ENCODE assay signal across 21 mouse cellular contexts in genomic region chr15:7923281-7923680, GRCm38 (mm10).
DNase-seq lines count a peak whose midpoint lies in the region; ATAC-seq and TF ChIP-seq lines count a peak whose summit lies in the region.
"Had no signal": no experiment of that assay in that cellular context is flagged by ENCODE, and none has a peak within 500 bp of the region (broad histone marks: within the 10 kb centered on the region; RNA-seq: fewer than 3 reads in every experiment).

No protein-coding gene starts in this region.

- H3K27me3 ChIP-seq in kidney, embryonic 15.5 days: no peaks in the 10 kb centered on the region
- no peaks in the 10 kb centered on the region for H3K27me3 ChIP-seq in kidney, adult 2 months (replicated peaks; ENCODE audit: control insufficient read depth, insufficient read depth, low read length)
- no peaks in the 10 kb centered on the region for H3K27me3 ChIP-seq in kidney, embryonic 14.5 days (ENCODE audit: control insufficient read depth, insufficient read depth, low read length)
- H3K27me3 ChIP-seq: CH12.LX; embryonic facial prominence, embryonic 12.5 days; forebrain, embryonic 13.5 days; forebrain, embryonic 15.5 days; Patski had no signal

- H3K36me3 ChIP-seq in kidney, embryonic 15.5 days: 0 out of 2 replicates have a peak, but pooled peaks cover 4% of the 10 kb centered on the region
- no peaks in the 10 kb centered on the region for H3K36me3 ChIP-seq in kidney, adult 2 months (ENCODE audit: control insufficient read depth, insufficient read depth, low read length)
- H3K36me3 ChIP-seq in kidney, embryonic 14.5 days (ENCODE audit: control insufficient read depth, insufficient read depth, low read length): no peaks in the 10 kb centered on the region; the same call in 1 of the 2 replicates
- H3K36me3 ChIP-seq: forebrain, embryonic 15.5 days had no signal

- no peak for TF ChIP-seq POLR2A in kidney, adult 2 months (IDR thresholded peaks at IDR 0.05; ENCODE audit: low read depth, low read length)

- H3K9me3 ChIP-seq in kidney, embryonic 15.5 days (replicated peaks): no peaks in the 10 kb centered on the region
- no peaks in the 10 kb centered on the region for H3K9me3 ChIP-seq in kidney, embryonic 14.5 days (ENCODE audit: control insufficient read depth, low read length)
- H3K9me3 ChIP-seq: embryonic facial prominence, embryonic 10.5 days; embryonic facial prominence, embryonic 12.5 days; forebrain, embryonic 13.5 days; forebrain, embryonic 15.5 days; G1E had no signal

- no peak overlapping the region for H3K9ac ChIP-seq in kidney, embryonic 15.5 days
- H3K9ac ChIP-seq in kidney, embryonic 14.5 days (ENCODE audit: low read depth, low read length): no peak overlapping the region
- H3K9ac ChIP-seq: embryonic facial prominence, embryonic 12.5 days; forebrain, embryonic 13.5 days; forebrain, embryonic 15.5 days had no signal

- H3K4me1 ChIP-seq in kidney, embryonic 15.5 days: no peaks in the 10 kb centered on the region
- no peaks in the 10 kb centered on the region; the same call in 1 of the 2 replicates for H3K4me1 ChIP-seq in kidney, adult 2 months (ENCODE audit: control insufficient read depth, insufficient read depth, low read length)
- H3K4me1 ChIP-seq in kidney, embryonic 14.5 days (ENCODE audit: control insufficient read depth, insufficient read depth, low read length): no peaks in the 10 kb centered on the region
- H3K4me1 ChIP-seq: embryonic facial prominence, embryonic 10.5 days; embryonic facial prominence, embryonic 12.5 days; forebrain, embryonic 13.5 days; forebrain, embryonic 15.5 days had no signal

- 94% methylated on average over 4 of the region's 4 CpGs for WGBS in kidney, embryonic 15.5 days
- WGBS in kidney, adult 2 months: 80% methylated on average over 4 of the region's 4 CpGs
- 92% methylated on average over 4 of the region's 4 CpGs for WGBS in kidney, embryonic 14.5 days

- H3K27ac ChIP-seq in kidney, embryonic 15.5 days: no peak overlapping the region
- H3K27ac ChIP-seq in kidney, adult 2 months (ENCODE audit: insufficient read depth, low read depth, low read length): no peak overlapping the region
- no peak overlapping the region for H3K27ac ChIP-seq in kidney, embryonic 14.5 days (ENCODE audit: low read depth, low read length)
- H3K27ac ChIP-seq: embryonic facial prominence, embryonic 10.5 days; embryonic facial prominence, embryonic 12.5 days; forebrain, embryonic 13.5 days; forebrain, embryonic 15.5 days had no signal

- no peak overlapping the region for H3K4me2 ChIP-seq in kidney, embryonic 15.5 days
- H3K4me2 ChIP-seq in kidney, embryonic 14.5 days (replicated peaks; ENCODE audit: low read depth, low read length): no peak overlapping the region
- H3K4me2 ChIP-seq: embryonic facial prominence, embryonic 12.5 days; forebrain, embryonic 13.5 days; forebrain, embryonic 15.5 days had no signal

- no peak for ATAC-seq in kidney, embryonic 15.5 days (replicated peaks; ENCODE audit: low FRiP score)
- ATAC-seq in kidney, embryonic 14.5 days (ENCODE audit: low FRiP score, low TSS enrichment): no peak
- ATAC-seq: activated CD4-positive, CD25-positive, alpha-beta regulatory T cell, adult 4 months; CD4-positive, CD25-positive, alpha-beta regulatory T cell, adult 4 months; forebrain, embryonic 13.5 days; forebrain, embryonic 15.5 days; Patski had no signal

- no peak overlapping the region for H3K4me3 ChIP-seq in kidney, embryonic 15.5 days (replicated peaks)
- no peak overlapping the region for H3K4me3 ChIP-seq in kidney, adult 2 months (ENCODE audit: insufficient read depth, low read depth, low read length)
- no peak overlapping the region for H3K4me3 ChIP-seq in kidney, embryonic 14.5 days (ENCODE audit: low read length)
- H3K4me3 ChIP-seq: embryonic facial prominence, embryonic 10.5 days; embryonic facial prominence, embryonic 12.5 days; forebrain, embryonic 13.5 days; forebrain, embryonic 15.5 days had no signal

- DNase-seq in kidney, adult 11 months: peak; percentile 17
- DNase-seq in kidney, adult 2 months: peak; percentile 59
- peak; percentile 12 to 24 for DNase-seq in kidney, postnatal 36 days
- DNase-seq in kidney, postnatal 25 days: no peak
- DNase-seq: adrenal gland, adult 8-10 months; adrenal gland, postnatal 14 days; adrenal gland, postnatal 36 days; B cell, adult 2 months; cerebellum, adult 2 months; cerebellum, adult 9-10 months had no signal

- no peak for TF ChIP-seq CTCF in kidney, adult 2 months (conservative IDR thresholded peaks at IDR 0.05; ENCODE audit: insufficient read depth, insufficient read length, low read depth, low read length)

Comparison
In these comparisons a context has a peak if more than half of its experiments do, and no peak if none do; other contexts are left out.
1. DNase-seq: peak in kidney, adult 11 months (single experiment), kidney, adult 2 months (single experiment) and kidney, postnatal 36 days (2 of 2); none in kidney, postnatal 25 days (0 of 2).